Mouse (Mus musculus) CH12.LX (cell line): Measurements from ENCODE around the gene Myh2.

Source experiments
- CHD1 ChIP-seq: IDR thresholded peaks from 2 replicates; pipeline ENCODE4 v1.6.1; 2012; ENCODE audit warnings: low read depth, low read length, improper control_type of control experiment, inconsistent platforms
- CTCF ChIP-seq, 2 experiments: IDR thresholded peaks in 1 of 2; conservative IDR thresholded peaks in 1 of 2; 2 replicates each; pipeline ENCODE4 v1.5.1; 2011 to 2012; ENCODE audit warnings: low read depth in 2 of 2, low read length in 2 of 2, improper control_type of control experiment in 1 of 2, inconsistent platforms in 1 of 2, mild to moderate bottlenecking in 1 of 2, moderate library complexity in 1 of 2
- EP300 ChIP-seq: IDR thresholded peaks from 2 replicates; pipeline ENCODE4 v1.6.1; 2011; ENCODE audit warnings: low read length, improper control_type of control experiment
- POLR2A ChIP-seq: IDR thresholded peaks from 2 replicates; pipeline ENCODE4 v1.6.1; 2011; ENCODE audit warnings: low read depth, mild to moderate bottlenecking, improper control_type of control experiment, low read length
- USF1 ChIP-seq: IDR thresholded peaks from 2 replicates; pipeline ENCODE4 v1.6.1; 2014; ENCODE audit warnings: low read depth, mild to moderate bottlenecking, inconsistent platforms, low read length, improper control_type of control experiment
- ZMIZ1 ChIP-seq: IDR thresholded peaks from 2 replicates; pipeline ENCODE4 v1.6.1; 2012; ENCODE audit warnings: low read depth, mild to moderate bottlenecking, inconsistent platforms, low read length, improper control_type of control experiment

DNA sequence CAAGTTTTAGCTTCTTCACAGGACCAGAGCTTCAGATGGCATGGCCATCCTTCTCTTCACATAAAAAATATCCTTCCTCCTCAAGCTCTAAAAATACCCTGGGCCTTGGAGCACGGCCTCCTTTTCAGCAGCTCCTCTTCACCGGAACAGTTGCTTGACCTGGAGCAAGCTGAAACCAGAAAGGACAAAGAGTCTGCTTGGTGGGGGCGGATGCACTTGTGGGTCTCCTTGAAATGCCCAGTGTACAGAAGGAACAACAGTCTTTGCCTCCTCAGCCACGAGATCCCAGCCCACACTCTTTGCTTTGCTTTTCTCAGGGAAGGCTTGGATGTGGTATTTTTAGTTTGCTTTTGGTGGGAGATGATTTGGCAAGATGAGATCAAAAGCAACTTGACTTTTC lies 7.1 kb upstream of the Myh2 start:
- TF ChIP-seq EP300 (no peak), CTCF (conservative IDR thresholded peaks at IDR 0.05 in 1 of 2, IDR thresholded peaks at IDR 0.05 in 1 of 2; ENCODE audit: low read depth in 2 of 2, low read length in 2 of 2) (no peak), POLR2A (no peak), ZMIZ1 (no peak), CHD1 (no peak), USF1 (no peak)
